Mouse (Mus musculus): ENCODE measurements at regions not wholly inside any gene's neighbourhood (a gene's known extent, or its start where the extent isn't known, plus 50 kb on each side); places are given as distances from the start of the nearest gene placed in this dataset.

DNA sequence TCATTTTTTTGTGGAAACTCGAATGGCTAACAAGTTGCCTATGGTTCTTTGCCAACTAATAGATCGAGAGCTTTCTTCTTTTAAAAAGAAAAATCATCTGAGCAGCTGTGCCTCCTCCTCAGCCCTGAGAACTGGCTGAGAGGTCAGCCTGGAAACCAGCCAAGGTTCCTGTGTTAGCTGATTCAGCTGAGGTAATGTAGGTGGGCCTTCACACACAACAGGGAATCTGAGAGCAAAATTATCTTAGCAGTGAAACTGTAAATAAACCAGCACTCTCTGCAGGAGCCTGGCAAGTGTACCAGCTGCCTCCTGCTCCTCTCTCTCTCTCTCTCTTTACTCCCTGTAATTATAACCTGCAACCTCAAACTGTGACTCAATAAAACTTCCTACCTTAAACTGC, 364.4 kb upstream of the Khdrbs2 start:
- DNase-seq, result peak; percentile 74 to 87

All from cerebellum, postnatal 10 days (tissue).